Mouse (Mus musculus) C2C12 (cell line): Measurements from ENCODE around the gene Ccdc114.

Experiments
- CTCF ChIP-seq: IDR thresholded peaks from one replicate; pipeline ENCODE4 v1.5.1; 2011; ENCODE audit not compliant: control insufficient read depth, insufficient read depth, insufficient read length
- MAX ChIP-seq: IDR thresholded peaks from one replicate; pipeline ENCODE4 v1.6.1; 2011; ENCODE audit warnings: mild to moderate bottlenecking, control low read depth
- MYOG ChIP-seq: IDR thresholded peaks from one replicate; pipeline ENCODE4 v1.6.1; 2011; ENCODE audit not compliant: control insufficient read depth, insufficient read length; ENCODE audit errors: extremely low read depth
- USF1 ChIP-seq: IDR thresholded peaks from one replicate; pipeline ENCODE4 v1.6.1; 2011; ENCODE audit warnings: low read depth, mild to moderate bottlenecking, control low read depth, moderate library complexity

- TF ChIP-seq CTCF = no peak
- TF ChIP-seq MYOG = no peak
- TF ChIP-seq USF1 = no peak
- TF ChIP-seq MAX = no peak
Observed at GRCm38 (mm10) chr7:45992470-45992869, 68.6 kb downstream of the Ccdc114 start.
